Mouse (Mus musculus): ENCODE results near the gene Irf5. TPM values are rescaled to one million over a fixed set of nuclear protein-coding genes. Genes with fewer than 3 reads are reported as not detected.

The Irf5 gene
- polyA plus RNA-seq, 1 experiment = 136 TPM

DNA sequence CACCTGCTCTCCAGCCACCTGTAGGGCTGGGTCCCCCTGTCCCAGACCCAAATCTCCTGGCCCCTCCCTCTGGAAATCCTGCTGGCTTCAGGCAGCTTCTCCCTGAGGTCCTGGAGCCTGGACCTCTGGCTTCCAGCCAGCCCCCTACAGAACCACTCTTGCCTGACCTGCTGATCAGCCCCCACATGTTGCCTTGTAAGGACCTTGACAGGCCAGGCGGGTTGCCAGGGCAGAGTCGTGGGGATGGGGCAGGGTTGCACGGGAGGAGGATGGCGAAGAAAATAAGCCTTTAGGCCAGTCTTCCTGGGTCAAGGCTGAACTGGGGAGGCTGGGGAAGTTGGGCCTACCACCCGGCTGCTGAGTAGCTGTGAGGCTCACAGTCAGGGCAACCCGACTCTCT, 8.9 kb downstream of the Irf5 start:
- no peak for TF ChIP-seq CTCF (IDR thresholded peaks at IDR 0.05; ENCODE audit: extremely low read depth, insufficient read depth, insufficient read length, insufficient replicate concordance)
- TF ChIP-seq POLR2A (IDR thresholded peaks at IDR 0.05; ENCODE audit: low read depth, low read length) = no peak
- H3K36me3 ChIP-seq (ENCODE audit: control insufficient read depth, insufficient read depth, low read length) = peaks cover 47% of the 10 kb centered on the region
- no peak for DNase-seq (ENCODE audit: low read depth in 1 of 2, low spot score in 2 of 2)
- H3K4me1 ChIP-seq (ENCODE audit: control insufficient read depth, insufficient read depth, insufficient read length) = peaks cover 14% of the 10 kb centered on the region; the same call in 1 of the 2 replicates
- 81% methylated on average over 6 of the region's 6 CpGs for WGBS
- H3K27ac ChIP-seq (ENCODE audit: insufficient read depth, low read length) = no peak overlapping the region
- no peaks in the 10 kb centered on the region for H3K27me3 ChIP-seq (ENCODE audit: control insufficient read depth, insufficient read depth, low read length)
- H3K4me3 ChIP-seq (ENCODE audit: extremely low read depth, insufficient read depth, insufficient read length) = no peak overlapping the region

- H3K36me3 ChIP-seq (ENCODE audit: control insufficient read depth, insufficient read depth, low read length) = peaks cover 44% of the 10 kb centered on the region
- 44% methylated on average over 4 of the region's 4 CpGs for WGBS
- no peaks in the 10 kb centered on the region for H3K27me3 ChIP-seq (ENCODE audit: control insufficient read depth, insufficient read depth, low read length)
- H3K4me3 ChIP-seq (ENCODE audit: extremely low read depth, insufficient read depth, insufficient read length) = no peak overlapping the region
- H3K27ac ChIP-seq (ENCODE audit: insufficient read depth, low read length) = peak overlapping the region; percentile 23
- TF ChIP-seq CTCF (IDR thresholded peaks at IDR 0.05; ENCODE audit: extremely low read depth, insufficient read depth, insufficient read length, insufficient replicate concordance) = peak; percentile 33; the same call in 1 of the 2 replicates
- TF ChIP-seq POLR2A (IDR thresholded peaks at IDR 0.05; ENCODE audit: low read depth, low read length) = no peak
- H3K4me1 ChIP-seq (ENCODE audit: control insufficient read depth, insufficient read depth, insufficient read length) = peaks cover 4% of the 10 kb centered on the region; the same call in 1 of the 2 replicates
- no peak for DNase-seq (ENCODE audit: low read depth in 1 of 2, low spot score in 2 of 2)
Observed at GRCm38 (mm10) chr6:29536651-29537193, 10.3 kb downstream of the Irf5 start.

DNA sequence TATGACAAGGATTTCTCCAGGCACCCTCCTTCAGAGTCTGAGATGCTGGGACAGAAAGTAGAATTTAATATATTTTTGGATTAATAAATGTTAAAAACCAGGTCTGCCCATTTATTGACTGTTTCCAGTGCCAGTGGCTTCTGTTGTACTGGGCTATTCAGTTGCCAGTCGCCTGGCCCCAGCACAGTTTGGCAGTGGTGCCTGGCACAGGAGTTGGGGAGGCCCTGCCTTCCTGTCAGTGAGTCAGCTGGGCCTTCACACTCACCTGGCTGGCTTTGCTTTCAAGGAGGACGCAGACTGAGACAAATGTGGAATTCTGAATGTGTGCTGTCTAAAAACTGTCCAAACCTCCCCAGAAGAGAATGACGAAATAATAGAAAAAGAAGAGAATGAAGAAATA, 10.8 kb downstream of the Irf5 start:
- Histone ChIP-seq H3K4me3 (ENCODE audit: extremely low read depth, insufficient read depth, insufficient read length) (no peak overlapping the region), H3K27ac (ENCODE audit: insufficient read depth, low read length) (no peak overlapping the region), H3K27me3 (ENCODE audit: control insufficient read depth, insufficient read depth, low read length) (no peaks in the 10 kb centered on the region), H3K4me1 (ENCODE audit: control insufficient read depth, insufficient read depth, insufficient read length) (peaks cover 4% of the 10 kb centered on the region; the same call in 1 of the 2 replicates), H3K36me3 (ENCODE audit: control insufficient read depth, insufficient read depth, low read length) (peaks cover 41% of the 10 kb centered on the region)
- 88% methylated on average over 3 of the region's 3 CpGs for WGBS
- no peak for DNase-seq (ENCODE audit: low read depth in 1 of 2, low spot score in 2 of 2)
- TF ChIP-seq POLR2A (IDR thresholded peaks at IDR 0.05; ENCODE audit: low read depth, low read length) (no peak), CTCF (IDR thresholded peaks at IDR 0.05; ENCODE audit: extremely low read depth, insufficient read depth, insufficient read length, insufficient replicate concordance) (no peak)

GRCm38 (mm10) chr6:29539502-29539901, 13.1 kb downstream of the Irf5 start:
- DNase-seq (ENCODE audit: low read depth in 1 of 2, low spot score in 2 of 2) = no peak
- H3K4me1 ChIP-seq (ENCODE audit: control insufficient read depth, insufficient read depth, insufficient read length) = no peaks in the 10 kb centered on the region; the same call in 1 of the 2 replicates
- H3K27ac ChIP-seq (ENCODE audit: insufficient read depth, low read length) = no peak overlapping the region
- H3K27me3 ChIP-seq (ENCODE audit: control insufficient read depth, insufficient read depth, low read length) = no peaks in the 10 kb centered on the region
- TF ChIP-seq CTCF (IDR thresholded peaks at IDR 0.05; ENCODE audit: extremely low read depth, insufficient read depth, insufficient read length, insufficient replicate concordance) (no peak), POLR2A (IDR thresholded peaks at IDR 0.05; ENCODE audit: low read depth, low read length) (no peak)
- WGBS = 91% methylated on average over 8 of the region's 8 CpGs
- H3K4me3 ChIP-seq (ENCODE audit: extremely low read depth, insufficient read depth, insufficient read length) = no peak overlapping the region
- peaks cover 38% of the 10 kb centered on the region for H3K36me3 ChIP-seq (ENCODE audit: control insufficient read depth, insufficient read depth, low read length)

DNA sequence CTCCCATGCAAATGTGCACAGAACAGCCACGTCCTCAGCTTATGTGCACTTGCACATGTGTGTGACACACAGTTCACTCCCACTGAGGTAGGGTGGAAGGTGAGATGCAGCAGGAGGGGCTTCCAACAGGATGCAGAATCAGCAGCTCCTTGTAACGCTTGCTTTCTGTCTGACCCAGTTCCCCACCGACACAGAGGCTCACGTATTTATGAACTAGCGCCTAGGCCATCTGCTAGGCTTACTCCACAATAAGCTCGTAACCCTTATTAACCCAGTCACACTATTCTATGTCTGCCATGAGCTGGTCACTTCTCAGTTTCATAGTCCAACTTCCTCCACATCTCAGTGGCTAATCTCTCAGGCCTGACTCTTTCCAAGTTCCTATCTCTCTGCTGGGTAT, 13.8 kb downstream of the Irf5 start:
- Histone ChIP-seq H3K27me3 (ENCODE audit: control insufficient read depth, insufficient read depth, low read length) (no peaks in the 10 kb centered on the region), H3K27ac (ENCODE audit: insufficient read depth, low read length) (no peak overlapping the region), H3K4me1 (ENCODE audit: control insufficient read depth, insufficient read depth, insufficient read length) (no peaks in the 10 kb centered on the region; the same call in 1 of the 2 replicates), H3K4me3 (ENCODE audit: extremely low read depth, insufficient read depth, insufficient read length) (no peak overlapping the region), H3K36me3 (ENCODE audit: control insufficient read depth, insufficient read depth, low read length) (peaks cover 36% of the 10 kb centered on the region)
- TF ChIP-seq POLR2A (IDR thresholded peaks at IDR 0.05; ENCODE audit: low read depth, low read length) (no peak), CTCF (IDR thresholded peaks at IDR 0.05; ENCODE audit: extremely low read depth, insufficient read depth, insufficient read length, insufficient replicate concordance) (no peak)
- DNase-seq (ENCODE audit: low read depth in 1 of 2, low spot score in 2 of 2) = no peak
- WGBS = 93% methylated on average over 6 of the region's 6 CpGs

- H3K36me3 ChIP-seq (ENCODE audit: control insufficient read depth, insufficient read depth, low read length) = peaks cover 34% of the 10 kb centered on the region
- TF ChIP-seq POLR2A (IDR thresholded peaks at IDR 0.05; ENCODE audit: low read depth, low read length) (no peak), CTCF (IDR thresholded peaks at IDR 0.05; ENCODE audit: extremely low read depth, insufficient read depth, insufficient read length, insufficient replicate concordance) (no peak)
- no peaks in the 10 kb centered on the region; the same call in 1 of the 2 replicates for H3K4me1 ChIP-seq (ENCODE audit: control insufficient read depth, insufficient read depth, insufficient read length)
- no peak for DNase-seq (ENCODE audit: low read depth in 1 of 2, low spot score in 2 of 2)
- H3K27ac ChIP-seq (ENCODE audit: insufficient read depth, low read length) = no peak overlapping the region
- no peaks in the 10 kb centered on the region for H3K27me3 ChIP-seq (ENCODE audit: control insufficient read depth, insufficient read depth, low read length)
- no peak overlapping the region for H3K4me3 ChIP-seq (ENCODE audit: extremely low read depth, insufficient read depth, insufficient read length)
- WGBS = 97% methylated on average over 1 of the region's 1 CpGs
Observed at GRCm38 (mm10) chr6:29540956-29541355, 14.5 kb downstream of the Irf5 start.

DNA sequence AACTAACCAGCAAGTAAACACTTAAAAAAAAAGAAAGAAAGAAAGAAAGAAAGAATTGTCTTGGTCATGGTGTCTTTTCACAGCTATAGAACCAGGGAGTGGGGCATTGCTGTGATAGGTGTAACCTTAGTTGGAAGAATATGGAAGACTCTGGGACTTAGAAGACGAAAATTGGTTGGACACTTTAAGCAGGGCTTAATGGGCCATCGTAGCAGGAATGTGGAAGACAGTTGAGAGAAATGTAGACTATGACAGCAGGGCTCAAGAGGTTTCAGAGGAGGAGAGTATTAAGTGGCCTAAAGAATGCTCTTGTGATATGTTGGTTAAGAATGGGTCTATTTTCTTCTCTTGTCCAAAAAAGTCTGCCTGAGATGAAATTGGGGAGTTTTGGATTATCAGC, 19.2 kb downstream of the Irf5 start:
- no peaks in the 10 kb centered on the region for H3K27me3 ChIP-seq (ENCODE audit: control insufficient read depth, insufficient read depth, low read length)
- TF ChIP-seq POLR2A (IDR thresholded peaks at IDR 0.05; ENCODE audit: low read depth, low read length) (no peak), CTCF (IDR thresholded peaks at IDR 0.05; ENCODE audit: extremely low read depth, insufficient read depth, insufficient read length, insufficient replicate concordance) (no peak)
- DNase-seq (ENCODE audit: low read depth in 1 of 2, low spot score in 2 of 2) = no peak
- H3K4me3 ChIP-seq (ENCODE audit: extremely low read depth, insufficient read depth, insufficient read length) = no peak overlapping the region
- no peaks in the 10 kb centered on the region for H3K4me1 ChIP-seq (ENCODE audit: control insufficient read depth, insufficient read depth, insufficient read length)
- 92% methylated on average over 2 of the region's 2 CpGs for WGBS
- no peak overlapping the region for H3K27ac ChIP-seq (ENCODE audit: insufficient read depth, low read length)
- peaks cover 38% of the 10 kb centered on the region for H3K36me3 ChIP-seq (ENCODE audit: control insufficient read depth, insufficient read depth, low read length)

All from spleen, adult 2 months (tissue).